Mouse (Mus musculus): ENCODE data around the gene Psen2. TPM values are rescaled to one million over a fixed set of nuclear protein-coding genes. Genes with fewer than 3 reads are reported as not detected.

Gene Psen2
- polyA plus RNA-seq, 1 experiment from 2014 or later = 20.6 TPM

DNA sequence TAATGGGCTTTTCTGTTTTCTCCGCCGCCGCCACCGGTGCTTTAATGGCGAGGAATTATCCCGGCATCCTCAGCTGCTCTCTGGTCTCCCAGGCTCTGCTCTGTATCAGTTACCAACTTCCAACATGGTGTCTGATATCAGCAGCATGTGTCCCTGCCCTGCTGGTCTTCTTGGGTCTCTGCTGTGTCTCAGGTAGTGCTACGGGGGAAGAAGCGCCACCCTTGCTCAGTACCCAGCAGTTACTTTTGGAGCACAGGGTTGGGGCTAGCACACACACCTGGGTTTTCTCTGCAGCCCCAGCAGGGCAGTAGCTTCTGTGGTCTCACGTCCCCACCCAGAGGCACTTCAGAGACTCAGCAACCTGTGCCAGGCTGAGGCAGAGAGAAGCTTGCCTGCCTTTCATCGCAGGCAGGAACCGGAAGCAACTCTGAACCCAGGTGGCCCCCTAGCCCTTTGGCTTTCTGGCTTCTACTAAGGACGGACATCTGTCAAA is 37.0 kb downstream of the Psen2 start:
- in situ Hi-C loops (cut with MboI; ENCODE audit: low pct_unique_long_range_greater_than_20kb) = no loop called here
- H3K27me3 ChIP-seq = no peaks in the 10 kb centered on the region
- ChIA-PET CTCF (no interaction called here), POLR2A (no interaction called here)
- no peak for ATAC-seq
- no peak for TF ChIP-seq CTCF (IDR thresholded peaks at IDR 0.05)
- DNase-seq (ENCODE audit: low read depth, low spot score) = no peak

DNA sequence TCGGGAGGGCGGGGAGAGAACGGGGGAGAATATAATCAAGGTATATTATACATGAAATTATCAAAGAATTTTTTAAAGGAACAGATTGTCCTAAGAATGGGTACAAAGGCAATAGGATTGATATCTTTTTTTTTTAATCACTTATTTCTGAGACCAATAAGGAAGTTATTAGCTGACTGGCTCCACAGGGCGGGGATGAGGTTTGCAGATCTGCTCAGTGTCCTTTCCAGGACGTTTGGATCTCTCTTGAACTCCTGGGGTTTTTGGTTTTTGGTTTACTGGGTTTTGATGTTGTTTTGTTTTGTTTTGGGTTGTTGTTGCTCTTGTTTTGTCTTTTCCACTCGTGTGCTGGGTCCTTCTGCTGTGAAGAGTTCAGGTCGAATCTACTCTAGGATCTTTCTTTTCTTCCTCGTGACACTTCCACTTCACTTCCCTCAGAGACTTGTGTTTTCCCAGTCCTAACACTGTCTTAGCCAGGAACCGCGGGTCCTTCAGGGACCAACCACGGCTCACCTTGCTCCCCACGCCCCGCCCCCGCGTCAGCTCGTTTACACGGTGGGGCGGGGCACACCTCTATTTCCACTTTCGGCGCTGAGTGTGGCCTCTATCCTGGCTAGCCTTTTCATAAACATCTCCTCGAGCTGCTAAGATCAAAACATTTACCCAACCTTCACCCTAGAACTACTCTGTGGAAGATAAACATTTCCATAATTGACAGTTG is 37.6 kb downstream of the Psen2 start:
- POLR2A ChIA-PET = no interaction called here
- no peak for TF ChIP-seq CTCF (IDR thresholded peaks at IDR 0.05)
- ATAC-seq (no peak), DNase-seq (ENCODE audit: low read depth, low spot score) (no peak)
- CTCF ChIA-PET = interaction anchor here (1.0 kb wide), 1 partner anchor 9 kb away, joined by 3 read pairs; no protein-coding TSS in a partner anchor
- in situ Hi-C loops (cut with MboI; ENCODE audit: low pct_unique_long_range_greater_than_20kb) = no loop called here
- H3K27me3 ChIP-seq = no peaks in the 10 kb centered on the region

DNA sequence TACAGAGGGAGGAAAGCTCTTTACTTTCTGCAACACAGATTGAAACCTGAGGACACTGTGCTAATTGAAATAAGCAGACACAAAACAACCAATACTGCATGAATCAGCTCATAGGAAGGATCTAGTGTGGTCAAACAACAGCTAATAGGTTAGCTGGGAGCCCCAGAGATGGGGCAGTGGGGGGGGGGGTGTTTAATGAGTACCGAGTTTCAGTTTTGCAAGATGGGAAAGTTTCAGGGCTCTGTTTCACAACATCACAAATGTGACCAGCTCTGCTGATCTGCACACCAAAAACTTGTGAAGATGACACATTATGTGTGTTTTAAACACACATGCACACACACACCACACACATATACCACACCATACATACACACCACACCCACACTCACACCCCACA is 41.2 kb downstream of the Psen2 start:
- TF ChIP-seq CTCF (IDR thresholded peaks at IDR 0.05) = no peak
- in situ Hi-C loops (cut with MboI; ENCODE audit: low pct_unique_long_range_greater_than_20kb) = no loop called here
- POLR2A ChIA-PET = interaction anchor here (0.7 kb wide), 1 partner anchor 1208 kb away, joined by 4 read pairs; no protein-coding TSS in a partner anchor
- ATAC-seq (no peak), DNase-seq (ENCODE audit: low read depth, low spot score) (no peak)
- CTCF ChIA-PET = interaction anchor here (0.9 to 1.0 kb wide), 2 partner anchors 32 to 207 kb away, joined by 3 read pairs; no protein-coding TSS in a partner anchor
- no peaks in the 10 kb centered on the region for H3K27me3 ChIP-seq

DNA sequence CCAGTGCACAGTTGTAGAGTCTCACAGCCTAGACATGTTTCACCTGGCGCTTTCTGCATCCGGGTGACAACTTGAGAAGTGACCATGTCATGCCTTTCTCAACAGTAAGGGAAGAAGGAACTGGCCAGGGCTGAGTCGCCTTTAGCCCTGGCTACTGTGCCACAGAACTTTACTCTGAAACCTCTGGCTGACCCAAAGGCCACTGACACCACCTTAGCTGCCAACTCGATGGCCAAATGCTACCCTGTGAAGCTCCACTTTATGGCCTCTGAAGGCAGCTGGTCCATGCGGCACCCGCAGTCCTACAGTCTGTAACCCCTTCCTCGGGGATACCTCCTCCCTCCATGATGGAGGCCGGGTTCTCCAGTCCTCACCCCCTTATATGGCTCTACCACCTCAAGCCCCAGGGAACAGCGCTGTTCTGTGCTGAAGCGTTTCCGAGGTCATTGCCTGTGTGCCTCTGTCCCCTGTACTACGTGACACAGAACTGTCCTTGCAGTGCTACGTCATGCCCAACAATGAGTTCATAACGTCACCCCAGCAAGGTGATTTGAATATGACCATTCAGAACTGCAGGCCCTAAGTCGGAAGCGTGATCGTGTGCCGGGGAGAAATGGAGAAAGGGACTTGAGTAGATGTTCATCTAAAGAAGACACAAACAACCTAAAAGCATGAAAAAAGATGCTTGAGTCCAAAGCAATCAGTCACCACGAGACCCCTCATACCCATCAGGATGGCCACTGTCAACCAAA is 42.3 kb downstream of the Psen2 start:
- DNase-seq (ENCODE audit: low read depth, low spot score) (no peak), ATAC-seq (no peak)
- ChIA-PET CTCF (interaction anchor here (1.0 kb wide), 1 partner anchor 33 kb away, joined by 3 read pairs; no protein-coding TSS in a partner anchor), POLR2A (interaction anchor here (0.6 kb wide), 1 partner anchor 614 kb away, joined by 3 read pairs; no protein-coding TSS in a partner anchor)
- TF ChIP-seq CTCF (IDR thresholded peaks at IDR 0.05) = no peak
- in situ Hi-C loops (cut with MboI; ENCODE audit: low pct_unique_long_range_greater_than_20kb) = no loop called here
- H3K27me3 ChIP-seq = no peaks in the 10 kb centered on the region

DNA sequence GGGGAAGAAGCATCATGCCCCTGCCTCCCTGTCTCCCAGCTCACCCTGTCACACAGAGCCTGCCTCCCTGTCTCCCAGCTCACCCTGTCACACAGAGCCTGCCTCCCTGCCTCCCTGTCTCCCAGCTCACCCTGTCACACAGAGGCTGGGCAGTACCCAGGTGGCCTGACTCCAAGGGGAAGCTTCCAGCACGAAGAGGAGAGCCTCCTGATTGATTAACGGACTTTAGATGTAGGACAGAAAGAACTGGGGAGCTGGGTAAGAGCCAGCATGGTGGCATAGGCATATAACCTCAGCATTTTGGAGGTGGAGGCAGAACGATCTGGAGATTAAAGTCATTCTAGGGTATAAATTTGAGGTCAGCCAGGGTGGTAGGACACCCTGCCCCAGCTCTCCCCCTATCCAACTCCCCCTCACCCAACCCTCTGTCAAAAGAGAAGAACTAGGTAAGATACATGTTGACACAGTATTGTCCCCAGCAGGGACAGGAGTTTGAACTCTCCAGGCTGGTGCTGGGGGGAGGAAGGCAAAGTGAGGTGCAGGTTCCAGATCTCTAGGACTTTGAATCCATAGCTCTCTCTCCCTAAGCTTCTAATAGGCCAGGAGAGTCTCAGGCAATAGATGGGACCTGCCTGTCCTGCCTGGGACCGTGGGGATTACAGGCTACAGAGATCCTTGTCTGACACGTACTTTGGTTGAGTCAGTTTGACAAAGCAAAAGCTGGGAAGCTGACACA is 46.5 kb downstream of the Psen2 start:
- H3K27me3 ChIP-seq = no peaks in the 10 kb centered on the region
- TF ChIP-seq CTCF (IDR thresholded peaks at IDR 0.05) = no peak
- in situ Hi-C loops (cut with MboI; ENCODE audit: low pct_unique_long_range_greater_than_20kb) = loop anchor here (5.0 kb wide), 2 partner anchors 39 to 359 kb away; no protein-coding TSS in a partner anchor
- POLR2A ChIA-PET = no interaction called here
- DNase-seq (ENCODE audit: low read depth, low spot score) = no peak
- no peak for ATAC-seq
- CTCF ChIA-PET = interaction anchor here (0.9 to 1.3 kb wide), 2 partner anchors 8 to 42 kb away, joined by 3 read pairs; no protein-coding TSS in a partner anchor

DNA sequence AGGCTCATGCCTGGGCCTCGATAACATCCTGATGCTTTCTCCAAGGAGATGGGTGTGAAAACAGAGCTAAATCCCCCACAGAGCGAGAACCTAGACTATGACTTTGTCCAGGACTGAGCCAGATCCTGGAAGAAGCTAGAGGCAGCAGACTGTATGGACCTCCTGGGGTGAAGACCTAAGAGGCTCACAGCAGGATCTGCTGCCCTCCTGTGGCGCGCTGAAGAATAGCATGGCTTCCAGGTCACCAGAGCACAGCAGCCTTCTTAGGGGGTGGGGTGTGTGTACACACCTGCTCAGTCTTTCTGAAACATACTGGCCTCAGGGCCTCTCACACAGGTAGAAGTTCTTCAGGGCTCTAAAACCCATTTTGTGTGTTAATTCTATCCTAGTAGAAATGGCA is 48.2 kb downstream of the Psen2 start:
- DNase-seq (ENCODE audit: low read depth, low spot score) (peak; percentile 30), ATAC-seq (no peak)
- in situ Hi-C loops (cut with MboI; ENCODE audit: low pct_unique_long_range_greater_than_20kb) = loop anchor here (5.0 kb wide), 2 partner anchors 38 to 358 kb away; no protein-coding TSS in a partner anchor
- CTCF ChIA-PET = interaction anchor here (0.8 to 1.6 kb wide), 7 partner anchors 26 to 81 kb away, joined by 3 to 5 read pairs (median 4); no protein-coding TSS in a partner anchor
- POLR2A ChIA-PET = no interaction called here
- H3K27me3 ChIP-seq = no peaks in the 10 kb centered on the region
- peak; percentile 89 for TF ChIP-seq CTCF (IDR thresholded peaks at IDR 0.05)

DNA sequence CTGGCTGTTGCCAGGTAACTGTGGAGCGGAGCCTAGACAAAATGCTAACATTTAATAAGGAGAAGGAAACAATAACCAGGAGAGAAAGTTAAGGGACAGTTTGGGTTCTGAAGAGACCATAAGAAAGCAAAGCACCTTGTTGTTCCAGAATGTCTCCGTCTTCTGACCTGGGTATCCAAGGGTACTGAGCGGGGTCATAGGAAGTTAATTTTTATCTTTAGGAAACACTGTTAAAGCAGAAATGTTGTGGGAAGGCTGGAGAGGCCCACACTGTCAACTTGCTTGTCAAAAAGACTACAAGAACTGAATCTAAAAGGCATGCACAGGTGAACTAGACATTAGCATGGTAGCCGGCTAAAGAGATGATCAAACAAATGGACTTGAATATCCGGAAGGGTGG is 50.3 kb downstream of the Psen2 start:
- POLR2A ChIA-PET = no interaction called here
- in situ Hi-C loops (cut with MboI; ENCODE audit: low pct_unique_long_range_greater_than_20kb) = no loop called here

DNA sequence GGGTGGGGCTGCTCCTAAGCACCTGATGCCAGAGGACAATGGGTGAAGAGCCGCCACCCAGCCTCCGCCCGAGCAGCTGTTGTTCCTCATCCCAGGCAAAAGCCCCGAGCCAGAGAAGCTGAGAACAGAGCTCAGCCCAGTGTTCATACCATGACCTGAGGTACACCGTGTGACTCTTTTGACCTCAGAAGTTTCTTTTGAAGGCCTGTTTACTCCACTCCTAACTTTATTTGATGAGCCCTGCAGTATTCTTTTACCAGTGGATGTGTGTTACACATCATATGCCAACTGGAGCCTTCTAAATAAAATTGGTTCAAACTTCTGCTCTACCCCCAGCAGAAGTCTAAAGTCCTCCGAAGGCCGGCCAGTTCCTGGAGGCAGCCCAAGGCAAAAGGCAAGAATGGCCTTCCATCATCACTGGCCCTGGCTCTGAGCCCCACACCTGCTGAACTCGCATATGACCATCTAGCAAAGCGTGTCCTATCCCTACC is 52.4 kb downstream of the Psen2 start:
- in situ Hi-C loops (cut with MboI; ENCODE audit: low pct_unique_long_range_greater_than_20kb) = no loop called here
- ChIA-PET CTCF (no interaction called here), POLR2A (no interaction called here)
- ATAC-seq = no peak
- TF ChIP-seq CTCF (IDR thresholded peaks at IDR 0.05) = no peak
- no peaks in the 10 kb centered on the region for H3K27me3 ChIP-seq
- no peak for DNase-seq (ENCODE audit: low read depth, low spot score)

More for the DNA sequence above, 50.3 kb downstream of the Psen2 start:
- CTCF ChIA-PET = no interaction called here
- no peak for TF ChIP-seq CTCF (IDR thresholded peaks at IDR 0.05)
- DNase-seq (ENCODE audit: low read depth, low spot score) (no peak), ATAC-seq (no peak)
- H3K27me3 ChIP-seq = no peaks in the 10 kb centered on the region

DNA sequence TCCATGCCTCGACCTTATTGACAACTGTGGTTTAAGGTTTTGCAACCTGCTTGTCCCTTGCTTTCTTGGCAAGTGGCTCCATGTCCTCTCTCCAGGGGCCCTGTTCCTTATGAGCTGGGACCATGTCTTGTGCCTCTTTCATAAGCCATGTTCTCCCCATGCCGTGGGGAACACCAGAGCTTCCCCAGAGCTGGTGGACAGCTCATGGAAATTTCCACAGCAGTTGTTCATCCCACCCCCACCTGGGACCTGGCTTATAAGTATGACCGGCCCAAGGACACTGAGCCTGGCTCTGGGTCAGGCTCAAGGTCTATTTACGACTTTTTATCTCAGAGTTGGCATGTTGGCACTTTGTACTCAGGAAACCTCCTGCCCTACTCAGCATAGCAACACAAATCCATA is 53.2 kb downstream of the Psen2 start:
- ChIA-PET CTCF (no interaction called here), POLR2A (no interaction called here)
- no peak for ATAC-seq
- no peak for DNase-seq (ENCODE audit: low read depth, low spot score)
- in situ Hi-C loops (cut with MboI; ENCODE audit: low pct_unique_long_range_greater_than_20kb) = no loop called here
- TF ChIP-seq CTCF (IDR thresholded peaks at IDR 0.05) = no peak
- H3K27me3 ChIP-seq = no peaks in the 10 kb centered on the region

DNA sequence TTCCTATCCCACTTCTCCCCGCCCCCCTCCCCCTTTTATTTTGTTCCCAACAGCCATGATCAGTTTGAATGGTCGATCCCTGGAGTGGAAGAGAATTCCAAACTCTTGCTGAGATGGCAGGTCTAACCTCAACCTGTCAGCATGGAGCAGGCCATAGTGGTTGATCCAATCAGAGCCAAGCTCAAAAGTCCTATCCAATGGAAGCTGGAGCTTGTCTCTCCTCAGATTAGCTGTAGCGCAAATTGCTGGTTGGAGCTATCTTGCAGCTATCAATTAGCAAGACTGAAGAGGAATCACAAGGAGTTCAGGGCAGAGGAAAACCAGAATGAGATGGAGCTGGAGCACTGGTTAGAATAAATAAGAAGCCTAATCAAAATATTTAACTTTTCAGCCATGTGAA is 54.9 kb downstream of the Psen2 start:
- no peaks in the 10 kb centered on the region for H3K27me3 ChIP-seq
- ATAC-seq (no peak), DNase-seq (ENCODE audit: low read depth, low spot score) (no peak)
- CTCF ChIA-PET = interaction anchor here (0.9 kb wide), 2 partner anchors 9 to 45 kb away, joined by 3 read pairs; partner anchors contain the start of gene Coq8a
- no peak for TF ChIP-seq CTCF (IDR thresholded peaks at IDR 0.05)
- in situ Hi-C loops (cut with MboI; ENCODE audit: low pct_unique_long_range_greater_than_20kb) = no loop called here
- POLR2A ChIA-PET = no interaction called here

Data from Patski (cell line).